Mouse (Mus musculus) forebrain, postnatal 0 days (tissue): Measurements from ENCODE around the gene Dnajc11. TPM values are rescaled to one million over a fixed set of nuclear protein-coding genes. Genes with fewer than 3 reads are reported as not detected.

Experiments
- ATAC-seq: fragments of 200-750 bp; cut with Nextera tagmentation; 2 replicates; pipeline ENCODE4 v1.8.0; 2017; ENCODE audit warnings: mild to moderate bottlenecking, moderate library complexity
- DNase-seq: peaks from one replicate; pipeline ENCODE4 v3.0.0-alpha.2; 2015
- H3K27ac ChIP-seq: fragments of 300-500 bp; sonication (generic); 2 replicates; pipeline ENCODE4 v1.5.1; 2014; ENCODE audit warnings: low read depth, mild to moderate bottlenecking, antibody characterized with exemption, low read length, moderate library complexity, mixed read lengths
- H3K27me3 ChIP-seq: fragments of 300-500 bp; sonication (generic); 2 replicates; pipeline ENCODE4 v1.6.1; 2014; ENCODE audit warnings: mild to moderate bottlenecking, low read length, mixed read lengths; ENCODE audit not compliant: insufficient read depth
- H3K36me3 ChIP-seq: fragments of 300-500 bp; sonication (generic); 2 replicates; pipeline ENCODE4 v1.6.1; 2014; ENCODE audit warnings: mild to moderate bottlenecking, moderate library complexity; ENCODE audit not compliant: insufficient read depth
- H3K4me1 ChIP-seq: fragments of 300-500 bp; sonication (generic); 2 replicates; pipeline ENCODE4 v1.6.1; 2014; ENCODE audit warnings: antibody characterized with exemption; ENCODE audit not compliant: insufficient read depth
- H3K4me2 ChIP-seq: fragments of 300-500 bp; sonication (generic); 2 replicates; pipeline ENCODE4 v1.6.1; 2014; ENCODE audit warnings: low read depth, mild to moderate bottlenecking, moderate library complexity
- H3K4me3 ChIP-seq: fragments of 300-500 bp; sonication (generic); 2 replicates; pipeline ENCODE4 v1.5.1; 2014; ENCODE audit warnings: low read depth, low read length, mixed read lengths
- H3K9ac ChIP-seq: fragments of 300-500 bp; sonication (generic); 2 replicates; pipeline ENCODE4 v1.6.1; 2014; ENCODE audit warnings: mild to moderate bottlenecking
- H3K9me3 ChIP-seq: fragments of 300-500 bp; sonication (generic); 2 replicates; pipeline ENCODE4 v1.6.1; 2016; ENCODE audit warnings: low read length
- CTCF ChIP-seq: sonication (generic); IDR thresholded peaks from 2 replicates; pipeline ENCODE4 v1.5.1; 2016; ENCODE audit warnings: antibody characterized with exemption, control low read depth, low read depth
- WGBS: fragments of 180-500 bp; shearing (Covaris S2); extraction: QIAGEN DNeasy Blood & Tissue Kit; methylation state at CpG from one replicate; pipeline ENCODE4 v1.1.7; 2014; 5-methylcytosine and 5-hydroxymethylcytosine counted together
- polyA plus RNA-seq: library from polyadenylated mRNA; unstranded; fragments of >200 nt; fragmentation: Nextera tagmentation; extraction: Ambion mirVana; gene quantifications from 2 replicates; pipeline ENCODE4 v1.2.1, GENCODE M21; 2015
- total RNA-seq: library from RNA; depleted of rRNA; stranded (reverse); fragments of >200 nt; gene quantifications from 2 replicates; pipeline ENCODE4 v1.2.3, GENCODE M21; 2014

Dnajc11 gene
- total and polyA plus RNA-seq, 2 experiments from 2014 or later = 72.2 to 72.3 TPM

DNA sequence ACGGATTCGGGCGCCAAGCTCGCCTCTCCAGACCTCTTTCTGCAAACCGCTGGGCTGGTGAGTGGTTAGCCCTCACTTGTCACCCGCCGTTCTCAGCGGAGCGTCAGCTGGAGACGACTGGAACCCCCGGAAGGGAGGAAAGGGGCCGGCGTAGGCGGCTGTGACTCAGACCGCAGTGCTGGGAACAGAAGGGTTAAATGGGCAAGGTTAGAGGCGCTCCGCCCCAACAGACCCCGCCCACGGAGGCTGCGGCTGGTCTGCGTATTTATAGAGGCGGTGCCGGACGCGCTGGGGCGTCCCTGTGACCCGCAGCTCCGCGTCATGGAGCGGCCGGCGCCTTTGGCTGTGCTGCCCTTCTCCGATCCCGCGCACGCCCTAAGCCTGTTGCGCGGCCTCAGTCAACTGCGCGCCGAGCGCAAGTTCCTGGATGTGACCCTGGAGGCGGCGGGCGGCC lies 75.2 kb downstream of the Dnajc11 start, which contains the start of gene Klhl21:
Gene Klhl21, plus strand, starts transcription at position 182 of the 454 bp plus-strand sequence.
- Histone ChIP-seq H3K4me3 (peak within 1 kb of the TSS; percentile 71), H3K4me1 (peaks cover 19% of the 10 kb centered on the region; the same call in 1 of the 2 replicates), H3K27ac (peak within 1 kb of the TSS; percentile 76), H3K36me3 (no peaks in the 10 kb centered on the region; the same call in 1 of the 2 replicates), H3K9me3 (no peaks in the 10 kb centered on the region), H3K27me3 (peaks cover 13% of the 10 kb centered on the region), H3K9ac (peak within 1 kb of the TSS; percentile 58), H3K4me2 (peak within 1 kb of the TSS; percentile 100)
- DNase-seq = peak; percentile 88
- TF ChIP-seq CTCF = no peak
- WGBS = 2% methylated on average over 44 of the region's 45 CpGs
- peak; percentile 87 for ATAC-seq

DNA sequence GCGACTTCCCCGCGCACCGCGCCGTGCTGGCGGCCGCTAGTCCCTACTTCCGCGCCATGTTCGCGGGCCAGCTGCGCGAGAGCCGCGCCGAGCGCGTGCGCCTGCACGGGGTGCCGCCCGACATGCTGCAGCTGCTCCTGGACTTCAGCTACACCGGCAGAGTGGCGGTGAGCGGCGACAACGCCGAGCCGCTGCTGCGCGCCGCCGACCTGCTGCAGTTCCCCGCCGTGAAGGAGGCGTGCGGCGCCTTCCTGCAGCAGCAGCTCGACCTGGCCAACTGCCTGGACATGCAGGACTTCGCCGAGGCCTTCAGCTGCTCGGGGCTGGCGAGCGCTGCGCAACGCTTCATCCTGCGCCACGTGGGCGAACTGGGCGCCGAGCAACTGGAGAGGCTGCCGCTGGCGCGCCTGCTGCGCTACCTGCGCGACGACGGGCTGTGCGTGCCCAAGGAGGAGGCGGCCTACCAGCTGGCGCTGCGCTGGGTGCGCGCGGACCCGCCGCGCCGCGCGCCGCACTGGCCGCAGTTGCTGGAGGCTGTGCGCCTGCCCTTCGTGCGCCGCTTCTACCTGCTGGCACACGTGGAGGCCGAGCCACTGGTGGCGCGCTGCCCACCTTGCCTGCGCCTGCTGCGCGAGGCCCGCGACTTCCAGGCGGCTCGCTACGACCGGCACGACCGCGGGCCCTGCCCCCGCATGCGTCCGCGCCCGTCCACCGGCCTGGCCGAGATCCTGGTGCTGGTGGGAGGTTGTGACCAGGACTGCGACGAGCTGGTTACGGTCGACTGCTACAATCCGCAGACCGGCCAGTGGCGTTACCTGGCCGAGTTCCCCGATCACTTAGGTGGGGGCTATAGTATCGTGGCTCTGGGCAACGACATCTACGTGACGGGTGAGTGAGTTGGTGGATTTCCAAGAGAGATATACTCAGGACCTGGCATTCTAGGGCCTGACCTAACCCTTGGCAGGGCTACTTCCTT lies 75.9 kb downstream of the Dnajc11 start:
- 1% methylated on average over 114 of the region's 115 CpGs for WGBS
- Histone ChIP-seq H3K9me3 (no peaks in the 10 kb centered on the region), H3K4me2 (peak overlapping the region; percentile 100), H3K27ac (peak overlapping the region; percentile 76), H3K4me3 (peak overlapping the region; percentile 71), H3K27me3 (peaks cover 13% of the 10 kb centered on the region), H3K4me1 (peaks cover 19% of the 10 kb centered on the region; the same call in 1 of the 2 replicates), H3K36me3 (peaks cover 5% of the 10 kb centered on the region), H3K9ac (peak overlapping the region; percentile 58)
- DNase-seq = peak; percentile 68
- TF ChIP-seq CTCF = no peak
- ATAC-seq = peak; percentile 81

DNA sequence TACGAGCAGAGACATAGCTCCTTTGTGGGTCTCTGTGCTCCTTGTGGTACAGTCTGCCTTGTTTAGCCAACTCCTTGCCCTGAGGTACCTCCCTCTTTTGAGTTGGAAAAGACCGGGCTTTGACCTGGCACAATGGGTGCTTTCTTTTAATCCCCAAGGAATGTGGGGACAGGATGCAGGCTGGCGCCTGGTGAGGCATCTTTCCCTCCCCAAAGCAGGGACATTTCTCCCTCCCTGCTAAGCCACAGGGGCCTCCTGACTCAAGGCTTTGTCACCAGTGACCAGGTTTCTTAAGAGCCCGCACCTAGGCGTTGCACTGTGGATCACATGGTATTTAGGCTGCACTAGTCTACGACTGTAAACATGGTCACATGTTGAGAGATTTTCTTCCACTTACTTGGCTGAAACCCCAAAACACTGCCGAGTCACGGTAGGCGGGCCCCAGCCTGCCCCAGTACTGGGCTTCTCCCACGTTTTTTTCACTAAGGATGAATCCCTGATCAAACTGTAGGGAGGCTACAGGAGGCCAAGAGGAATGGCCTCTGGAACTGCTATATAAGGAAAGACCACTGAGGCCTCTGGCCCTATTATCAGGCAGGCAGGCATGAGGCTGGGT lies 76.7 kb downstream of the Dnajc11 start:
- Histone ChIP-seq H3K4me2 (peak overlapping the region; percentile 100), H3K9ac (peak overlapping the region; percentile 58), H3K27me3 (peaks cover 13% of the 10 kb centered on the region), H3K36me3 (peaks cover 12% of the 10 kb centered on the region), H3K27ac (no peak overlapping the region), H3K4me3 (peak overlapping the region; percentile 71), H3K4me1 (peaks cover 19% of the 10 kb centered on the region; the same call in 1 of the 2 replicates), H3K9me3 (no peaks in the 10 kb centered on the region)
- ATAC-seq (0 out of 2 replicates have a peak, but pooled peaks have one; percentile 17), DNase-seq (no peak)
- WGBS = 3% methylated on average over 10 of the region's 10 CpGs
- TF ChIP-seq CTCF = no peak

DNA sequence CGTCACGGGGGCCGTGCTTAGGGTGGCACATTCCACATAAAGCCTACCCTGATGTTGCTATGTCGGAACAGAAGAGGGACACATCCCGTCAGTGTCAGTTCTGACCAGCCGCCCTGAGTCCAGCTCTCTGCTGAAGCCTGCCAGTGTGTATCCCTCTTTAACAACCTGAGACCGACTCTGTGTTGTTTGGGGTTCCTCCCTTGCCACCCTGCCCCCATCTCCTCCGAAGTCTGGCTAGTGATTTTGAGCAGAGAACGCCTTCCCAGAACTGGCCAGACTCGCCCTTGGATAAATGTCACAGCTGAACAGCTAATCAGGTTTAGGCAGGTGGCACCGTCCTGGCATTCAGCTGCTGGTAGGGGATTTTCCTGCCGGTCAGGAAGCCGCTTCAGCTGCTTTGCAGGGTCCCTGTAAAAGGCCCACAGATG lies 77.2 kb downstream of the Dnajc11 start:
- TF ChIP-seq CTCF = no peak
- peaks cover 17% of the 10 kb centered on the region for H3K36me3 ChIP-seq
- no peak overlapping the region for H3K27ac ChIP-seq
- no peaks in the 10 kb centered on the region for H3K9me3 ChIP-seq
- H3K9ac ChIP-seq = peak overlapping the region; percentile 58; the same call in 1 of the 2 replicates
- DNase-seq (no peak), ATAC-seq (no peak)
- H3K4me3 ChIP-seq = peak overlapping the region; percentile 18; the same call in 1 of the 2 replicates
- H3K27me3 ChIP-seq = peaks cover 13% of the 10 kb centered on the region
- H3K4me2 ChIP-seq = peak overlapping the region; percentile 100
- WGBS = 11% methylated on average over 13 of the region's 13 CpGs
- peaks cover 19% of the 10 kb centered on the region; the same call in 1 of the 2 replicates for H3K4me1 ChIP-seq

DNA sequence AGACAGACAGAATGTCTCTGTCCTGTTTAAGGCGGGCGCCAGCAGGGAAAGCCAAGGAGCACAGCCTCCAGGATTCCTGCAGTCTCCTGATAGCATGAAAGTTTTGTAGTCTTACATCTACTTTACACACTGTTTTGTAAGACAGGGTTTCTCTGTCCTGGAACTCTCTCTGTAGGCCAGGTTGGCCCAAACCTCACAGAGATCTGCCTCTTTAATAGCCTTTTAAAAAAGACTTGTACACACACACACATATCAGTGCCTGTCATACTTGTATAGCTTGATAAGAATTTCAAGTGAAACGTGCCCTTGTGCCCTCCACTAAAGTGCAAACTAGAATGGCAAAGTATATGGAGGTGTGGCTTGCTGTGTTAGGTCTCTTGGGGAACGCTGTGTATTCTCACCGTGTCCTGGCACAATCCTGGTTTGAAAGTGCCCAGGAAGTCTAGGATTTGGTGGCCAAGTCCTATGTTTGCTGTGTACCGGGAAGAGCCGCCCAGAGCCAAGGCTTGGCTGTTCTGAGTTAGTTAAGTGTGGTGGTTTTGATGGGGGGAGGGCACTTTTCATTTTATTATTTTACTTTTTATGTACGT lies 77.8 kb downstream of the Dnajc11 start:
- DNase-seq = no peak
- TF ChIP-seq CTCF = no peak

DNA sequence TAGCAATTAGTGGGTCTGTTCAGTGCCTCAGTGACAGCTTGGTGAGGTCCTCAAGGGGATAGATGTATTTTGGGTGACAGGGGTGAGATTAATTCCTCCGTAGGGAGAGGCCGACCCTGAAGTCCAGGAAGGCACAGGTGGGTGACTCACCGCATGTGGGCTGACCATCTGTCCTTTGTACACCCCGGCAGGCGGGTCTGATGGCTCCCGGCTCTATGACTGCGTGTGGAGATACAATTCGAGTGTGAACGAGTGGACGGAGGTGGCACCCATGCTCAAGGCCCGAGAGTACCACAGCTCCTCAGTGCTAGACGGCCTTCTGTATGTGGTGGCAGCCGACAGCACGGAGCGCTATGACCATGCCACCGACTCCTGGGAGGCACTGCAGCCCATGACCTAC lies 78.6 kb downstream of the Dnajc11 start:
- peaks cover 19% of the 10 kb centered on the region; the same call in 1 of the 2 replicates for H3K4me1 ChIP-seq
- no peak overlapping the region for H3K4me3 ChIP-seq
- DNase-seq (no peak), ATAC-seq (no peak)
- peaks cover 6% of the 10 kb centered on the region; the same call in 1 of the 2 replicates for H3K27me3 ChIP-seq
- no peak overlapping the region for H3K9ac ChIP-seq
- H3K9me3 ChIP-seq = no peaks in the 10 kb centered on the region
- no peak overlapping the region for H3K27ac ChIP-seq
- no peak overlapping the region for H3K4me2 ChIP-seq
- no peak for TF ChIP-seq CTCF
- peaks cover 24% of the 10 kb centered on the region for H3K36me3 ChIP-seq
- WGBS = 96% methylated on average over 16 of the region's 16 CpGs

More for the DNA sequence above, 77.8 kb downstream of the Dnajc11 start:
- WGBS = 73% methylated on average over 8 of the region's 8 CpGs
- Histone ChIP-seq H3K9ac (no peak overlapping the region), H3K36me3 (peaks cover 22% of the 10 kb centered on the region), H3K4me2 (peak overlapping the region; percentile 100; the same call in 1 of the 2 replicates), H3K4me1 (peaks cover 19% of the 10 kb centered on the region; the same call in 1 of the 2 replicates), H3K27me3 (peaks cover 12% of the 10 kb centered on the region), H3K27ac (no peak overlapping the region), H3K4me3 (0 out of 2 replicates have a peak overlapping the region, but pooled peaks have one; percentile 18), H3K9me3 (no peaks in the 10 kb centered on the region)
- no peak for ATAC-seq
